Mouse (Mus musculus): Measurements from ENCODE around the gene Bicra. TPM values are rescaled to one million over a fixed set of nuclear protein-coding genes. Genes with fewer than 3 reads are reported as not detected.

Bicra gene
- total and polyA plus RNA-seq, 2 experiments from 2014 or later, result 2.4 to 7.2 TPM

DNA sequence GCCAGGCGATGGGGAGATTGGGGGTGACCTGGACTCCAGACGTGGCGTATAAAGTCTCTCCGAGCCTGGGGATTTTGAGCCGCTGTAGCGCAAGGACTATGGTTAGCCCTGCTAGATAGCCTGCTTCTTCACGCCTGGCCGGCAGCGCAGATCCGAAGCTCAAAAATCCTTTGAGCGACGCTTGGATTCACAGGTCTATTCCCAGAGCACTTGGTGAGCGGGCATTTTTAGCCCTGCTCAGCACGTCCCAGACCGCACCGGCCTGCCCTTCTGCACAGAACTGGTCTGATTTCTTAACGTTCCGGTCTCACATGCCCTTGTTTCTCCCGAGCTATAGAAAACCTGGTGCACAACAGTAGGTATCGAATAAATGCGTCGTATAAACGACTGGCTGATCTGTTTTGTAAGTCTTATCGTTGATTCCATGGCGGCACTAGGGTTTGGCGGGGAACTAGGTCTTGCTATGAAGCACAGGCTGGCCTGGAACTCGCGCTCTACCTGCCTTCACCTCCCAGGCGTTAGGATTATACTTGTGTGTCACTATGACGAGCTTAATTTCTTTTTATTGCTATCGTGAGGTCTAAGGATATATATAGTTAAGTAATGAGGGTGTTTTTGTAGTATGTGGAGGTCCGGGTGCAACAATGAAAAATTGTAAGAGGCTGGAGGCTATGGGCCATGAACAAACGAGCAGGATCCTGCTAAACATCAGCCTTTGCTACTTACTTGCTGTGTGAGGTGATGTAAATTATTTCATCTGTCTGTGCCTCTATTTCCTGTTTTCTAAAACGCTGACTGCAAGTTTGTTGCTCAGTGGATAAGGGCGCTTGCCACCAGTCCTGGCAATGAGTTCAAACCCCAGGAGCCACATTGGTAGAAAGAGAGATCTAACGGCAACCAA, 1.2 kb upstream of the Bicra start:
- 6% methylated on average over 36 of the region's 36 CpGs for WGBS
- H3K36me3 ChIP-seq (replicated peaks; ENCODE audit: control insufficient read depth, insufficient read depth, low read length), result no peaks in the 10 kb centered on the region
- ATAC-seq (ENCODE audit: insufficient read depth, low read depth) (no peak), DNase-seq (ENCODE audit: low spot score) (peak; percentile 22)
- TF ChIP-seq CTCF (IDR thresholded peaks at IDR 0.05; ENCODE audit: low read depth) (no peak), EP300 (IDR thresholded peaks at IDR 0.05; ENCODE audit: low read depth) (no peak)
- H3K9ac ChIP-seq (replicated peaks; ENCODE audit: low read depth, low read length), result peak overlapping the region; percentile 58
- H3K4me2 ChIP-seq (ENCODE audit: low read depth, low read length), result peak overlapping the region; percentile 82
- no peaks in the 10 kb centered on the region for H3K9me3 ChIP-seq (replicated peaks; ENCODE audit: control insufficient read depth, low read length)
- no peaks in the 10 kb centered on the region for H3K27me3 ChIP-seq (ENCODE audit: control insufficient read depth, insufficient read depth, low read length)
- peak overlapping the region; percentile 81 for H3K27ac ChIP-seq (ENCODE audit: low read depth)
- H3K4me1 ChIP-seq (ENCODE audit: control insufficient read depth, insufficient read depth), result peaks cover 27% of the 10 kb centered on the region
- H3K4me3 ChIP-seq (ENCODE audit: low read depth, low read length), result peak overlapping the region; percentile 81

DNA sequence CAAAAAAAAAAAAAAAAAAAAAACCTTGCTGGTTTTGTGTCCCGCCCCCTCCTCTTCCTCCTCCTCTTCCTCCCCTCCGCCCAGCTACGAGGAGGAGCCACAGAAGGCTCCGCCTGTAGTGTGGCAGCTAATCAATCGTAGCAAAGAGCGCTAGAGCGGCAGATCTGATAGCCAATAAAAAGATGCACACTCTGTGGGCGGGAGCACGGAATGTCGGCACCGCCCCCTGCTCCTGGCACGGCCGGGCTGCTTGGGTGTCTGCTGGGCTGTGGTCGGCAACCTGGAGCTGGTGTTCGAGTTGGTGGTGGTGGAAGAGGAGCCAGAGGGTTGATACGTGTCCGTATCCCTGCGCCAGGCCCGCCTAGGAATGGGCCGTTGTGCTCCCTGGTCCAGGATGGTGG, 443 bp upstream of the Bicra start:
- H3K27ac ChIP-seq (ENCODE audit: low read depth), result peak overlapping the region; percentile 94
- TF ChIP-seq EP300 (IDR thresholded peaks at IDR 0.05; ENCODE audit: low read depth) (no peak), CTCF (IDR thresholded peaks at IDR 0.05; ENCODE audit: low read depth) (no peak)
- H3K4me2 ChIP-seq (ENCODE audit: low read depth, low read length), result peak overlapping the region; percentile 82
- H3K4me1 ChIP-seq (ENCODE audit: control insufficient read depth, insufficient read depth), result peaks cover 35% of the 10 kb centered on the region
- peak; percentile 98 for DNase-seq (ENCODE audit: low spot score)
- ATAC-seq (ENCODE audit: insufficient read depth, low read depth), result peak; percentile 81
- H3K9me3 ChIP-seq (replicated peaks; ENCODE audit: control insufficient read depth, low read length), result no peaks in the 10 kb centered on the region
- H3K36me3 ChIP-seq (replicated peaks; ENCODE audit: control insufficient read depth, insufficient read depth, low read length), result no peaks in the 10 kb centered on the region
- WGBS, result under 1% methylated on average over 19 of the region's 20 CpGs
- peak overlapping the region; percentile 81 for H3K4me3 ChIP-seq (ENCODE audit: low read depth, low read length)
- H3K27me3 ChIP-seq (ENCODE audit: control insufficient read depth, insufficient read depth, low read length), result no peaks in the 10 kb centered on the region
- H3K9ac ChIP-seq (replicated peaks; ENCODE audit: low read depth, low read length), result peak overlapping the region; percentile 96

DNA sequence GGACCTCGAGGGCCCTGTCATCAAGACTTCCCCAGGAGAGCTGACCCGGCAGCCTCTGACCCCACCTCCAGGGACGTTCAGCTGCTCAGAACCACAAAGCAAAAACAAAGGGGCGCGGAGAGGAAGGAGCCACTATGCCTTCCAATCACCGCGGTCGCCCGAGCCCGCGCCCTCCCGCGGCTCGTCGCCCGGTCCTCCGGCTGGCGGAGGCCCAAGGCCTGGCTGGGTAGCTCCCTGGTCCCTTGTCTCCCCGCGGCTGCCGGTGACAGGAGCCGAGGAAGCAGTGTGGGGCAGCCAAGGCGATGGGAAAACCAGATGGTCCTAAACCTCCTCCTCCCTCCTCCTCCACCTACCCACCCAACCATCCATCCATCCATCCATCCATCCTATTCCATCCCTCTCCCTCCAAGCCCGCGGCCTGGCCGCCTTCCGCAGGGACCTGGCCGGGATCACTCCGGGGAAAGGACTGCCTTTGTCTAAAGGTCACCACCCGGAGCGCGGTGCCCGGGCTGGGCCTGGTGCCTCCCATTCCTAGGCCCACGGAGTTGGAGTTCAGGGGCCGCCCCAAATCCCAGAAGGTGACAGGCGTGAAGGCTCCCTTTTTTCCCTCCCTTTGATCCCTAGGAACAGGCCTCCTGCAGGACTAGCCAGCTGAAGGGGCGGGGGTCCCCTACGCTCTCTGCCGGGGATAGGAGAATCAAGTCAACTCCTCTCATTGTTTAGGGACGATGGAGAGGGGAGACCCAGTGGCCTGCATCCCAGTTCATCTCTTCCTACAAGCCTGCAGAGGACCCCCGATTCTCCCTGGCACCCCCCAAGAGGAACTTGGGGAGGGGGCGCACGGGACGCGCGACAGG, 1.0 kb downstream of the Bicra start:
- Histone ChIP-seq H3K27ac (ENCODE audit: low read depth) (peak overlapping the region; percentile 94), H3K9ac (replicated peaks; ENCODE audit: low read depth, low read length) (peak overlapping the region; percentile 96), H3K36me3 (replicated peaks; ENCODE audit: control insufficient read depth, insufficient read depth, low read length) (no peaks in the 10 kb centered on the region), H3K4me1 (ENCODE audit: control insufficient read depth, insufficient read depth) (peaks cover 43% of the 10 kb centered on the region), H3K9me3 (replicated peaks; ENCODE audit: control insufficient read depth, low read length) (no peaks in the 10 kb centered on the region), H3K27me3 (ENCODE audit: control insufficient read depth, insufficient read depth, low read length) (no peaks in the 10 kb centered on the region), H3K4me2 (ENCODE audit: low read depth, low read length) (peak overlapping the region; percentile 82), H3K4me3 (ENCODE audit: low read depth, low read length) (peak overlapping the region; percentile 81)
- TF ChIP-seq EP300 (IDR thresholded peaks at IDR 0.05; ENCODE audit: low read depth) (no peak), CTCF (IDR thresholded peaks at IDR 0.05; ENCODE audit: low read depth) (no peak)
- DNase-seq (ENCODE audit: low spot score) (peak; percentile 60), ATAC-seq (ENCODE audit: insufficient read depth, low read depth) (peak; percentile 26)
- under 1% methylated on average over 40 of the region's 46 CpGs for WGBS

DNA sequence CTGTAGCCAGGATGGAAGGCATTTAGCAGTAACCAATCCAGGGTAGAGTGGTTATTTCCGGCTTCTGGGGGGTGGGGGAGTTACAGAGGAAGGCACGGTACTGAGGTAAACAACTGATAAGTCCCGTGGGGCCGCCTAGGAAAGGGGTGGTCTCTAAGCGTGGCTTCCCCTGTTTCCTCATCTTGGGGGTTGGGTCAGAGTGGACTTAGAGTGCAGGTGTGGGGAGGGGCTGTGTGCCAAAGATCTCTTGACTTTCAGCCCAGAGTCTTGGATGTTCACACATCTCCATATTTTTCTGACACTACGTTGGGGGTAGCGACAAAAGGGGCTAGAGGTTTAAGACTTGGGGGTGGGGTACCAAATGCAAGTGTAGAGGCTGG, 1.6 kb downstream of the Bicra start:
- H3K4me1 ChIP-seq (ENCODE audit: control insufficient read depth, insufficient read depth), result peaks cover 43% of the 10 kb centered on the region
- TF ChIP-seq CTCF (IDR thresholded peaks at IDR 0.05; ENCODE audit: low read depth) (no peak), EP300 (IDR thresholded peaks at IDR 0.05; ENCODE audit: low read depth) (no peak)
- H3K4me2 ChIP-seq (ENCODE audit: low read depth, low read length), result peak overlapping the region; percentile 82
- DNase-seq (ENCODE audit: low spot score) (peak; percentile 83), ATAC-seq (ENCODE audit: insufficient read depth, low read depth) (peak; percentile 31)
- peak overlapping the region; percentile 96 for H3K9ac ChIP-seq (replicated peaks; ENCODE audit: low read depth, low read length)
- H3K27me3 ChIP-seq (ENCODE audit: control insufficient read depth, insufficient read depth, low read length), result no peaks in the 10 kb centered on the region
- WGBS, result 0% methylated on average over 7 of the region's 7 CpGs
- H3K36me3 ChIP-seq (replicated peaks; ENCODE audit: control insufficient read depth, insufficient read depth, low read length), result no peaks in the 10 kb centered on the region
- H3K9me3 ChIP-seq (replicated peaks; ENCODE audit: control insufficient read depth, low read length), result no peaks in the 10 kb centered on the region
- H3K4me3 ChIP-seq (ENCODE audit: low read depth, low read length), result peak overlapping the region; percentile 81
- H3K27ac ChIP-seq (ENCODE audit: low read depth), result peak overlapping the region; percentile 94

DNA sequence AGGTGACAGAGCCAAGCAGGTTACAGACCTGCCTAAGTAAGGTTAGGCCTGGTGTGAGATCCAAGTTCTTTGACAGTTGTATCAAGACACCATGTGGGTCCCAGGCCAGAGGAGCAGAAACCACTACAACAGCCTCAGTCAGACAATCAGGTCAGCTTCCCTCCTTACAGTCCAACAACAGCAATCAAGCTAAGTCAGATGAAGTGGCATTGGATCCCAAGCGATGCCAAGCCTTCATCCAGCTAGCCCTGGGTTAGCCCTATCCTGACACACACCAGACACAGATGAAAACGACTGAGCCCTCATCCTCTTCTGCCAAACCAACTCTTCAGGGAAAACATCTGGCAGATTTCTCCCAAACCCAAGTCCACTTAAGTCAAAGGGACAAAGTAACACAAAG, 2.2 kb downstream of the Bicra start:
- H3K27me3 ChIP-seq (ENCODE audit: control insufficient read depth, insufficient read depth, low read length), result no peaks in the 10 kb centered on the region
- H3K4me2 ChIP-seq (ENCODE audit: low read depth, low read length), result peak overlapping the region; percentile 82; the same call in 1 of the 2 replicates
- no peaks in the 10 kb centered on the region for H3K9me3 ChIP-seq (replicated peaks; ENCODE audit: control insufficient read depth, low read length)
- no peak overlapping the region; the same call in 1 of the 2 replicates for H3K4me3 ChIP-seq (ENCODE audit: low read depth, low read length)
- 36% methylated on average over 2 of the region's 2 CpGs for WGBS
- no peak overlapping the region for H3K9ac ChIP-seq (replicated peaks; ENCODE audit: low read depth, low read length)
- no peak for DNase-seq (ENCODE audit: low spot score)
- peak overlapping the region; percentile 94 for H3K27ac ChIP-seq (ENCODE audit: low read depth)
- ATAC-seq (ENCODE audit: insufficient read depth, low read depth), result no peak
- peaks cover 43% of the 10 kb centered on the region for H3K4me1 ChIP-seq (ENCODE audit: control insufficient read depth, insufficient read depth)
- TF ChIP-seq EP300 (IDR thresholded peaks at IDR 0.05; ENCODE audit: low read depth), result no peak
- no peak for TF ChIP-seq CTCF (IDR thresholded peaks at IDR 0.05; ENCODE audit: low read depth)
- H3K36me3 ChIP-seq (replicated peaks; ENCODE audit: control insufficient read depth, insufficient read depth, low read length), result no peaks in the 10 kb centered on the region

Measured in heart, postnatal 0 days (tissue).